Mouse (Mus musculus) small intestine, adult 2 months (tissue): ENCODE data around the gene Nrm.

ENCODE experiments used
- CTCF ChIP-seq: fragments of 200-500 bp; IDR thresholded peaks from 2 replicates; pipeline ENCODE4 v1.5.1; 2012; ENCODE audit warnings: low read depth, mild to moderate bottlenecking, control low read depth, inconsistent platforms, low read length, moderate library complexity, mixed read lengths; ENCODE audit not compliant: insufficient replicate concordance, insufficient read length; ENCODE audit errors: extremely low read depth
- POLR2A ChIP-seq: fragments of 200-500 bp; IDR thresholded peaks from 2 replicates; pipeline ENCODE4 v1.6.1; 2012; ENCODE audit warnings: low read depth, mild to moderate bottlenecking, control low read depth, inconsistent platforms, low read length, moderate library complexity

GRCm38 (mm10) chr17:35815836-35816235, 45.3 kb upstream of the Nrm start:
- no peak for TF ChIP-seq CTCF
- TF ChIP-seq POLR2A, result no peak
